Mouse (Mus musculus) neural tube, embryonic 11.5 days (tissue): ENCODE results near the gene Exoc1. TPM values are rescaled to one million over a fixed set of nuclear protein-coding genes. Genes with fewer than 3 reads are reported as not detected.

Experiments
- ATAC-seq: fragments of 200-750 bp; cut with Nextera tagmentation; 2 replicates; pipeline ENCODE4 v1.8.0; 2017; ENCODE audit warnings: moderate number of reproducible peaks, mild to moderate bottlenecking, moderate TSS enrichment, moderate library complexity; ENCODE audit not compliant: insufficient read depth, low FRiP score, low TSS enrichment
- DNase-seq: peaks from one replicate; pipeline ENCODE4 v3.0.0-alpha.2; 2015; ENCODE audit warnings: low spot score
- H3K27ac ChIP-seq: fragments of 300-500 bp; sonication (generic); 2 replicates; pipeline ENCODE4 v1.5.1; 2014; ENCODE audit warnings: low read depth, mild to moderate bottlenecking, low read length
- H3K27me3 ChIP-seq: fragments of 300-500 bp; sonication (generic); 2 replicates; pipeline ENCODE4 v1.6.1; 2014; ENCODE audit warnings: mild to moderate bottlenecking, low read length, mixed read lengths; ENCODE audit not compliant: control insufficient read depth, insufficient read depth
- H3K36me3 ChIP-seq: fragments of 300-500 bp; sonication (generic); 2 replicates; pipeline ENCODE4 v1.6.1; 2014; ENCODE audit warnings: mild to moderate bottlenecking, low read length, moderate library complexity, mixed read lengths; ENCODE audit not compliant: control insufficient read depth, insufficient read depth
- H3K4me1 ChIP-seq: fragments of 300-500 bp; sonication (generic); 2 replicates; pipeline ENCODE4 v1.6.1; 2014; ENCODE audit warnings: low read length, mixed read lengths; ENCODE audit not compliant: control insufficient read depth, insufficient read depth
- H3K4me2 ChIP-seq: fragments of 300-500 bp; sonication (generic); 2 replicates; pipeline ENCODE4 v1.6.1; 2014; ENCODE audit warnings: low read depth, mild to moderate bottlenecking, moderate library complexity
- H3K4me3 ChIP-seq: fragments of 300-500 bp; sonication (generic); 2 replicates; pipeline ENCODE4 v1.5.1; 2014; ENCODE audit warnings: low read depth, low read length
- H3K9ac ChIP-seq: fragments of 300-500 bp; sonication (generic); 2 replicates; pipeline ENCODE4 v1.6.1; 2014; ENCODE audit warnings: mild to moderate bottlenecking, low read length
- H3K9me3 ChIP-seq: fragments of 300-500 bp; sonication (generic); 2 replicates; pipeline ENCODE4 v1.6.1; 2016; ENCODE audit warnings: low read length; ENCODE audit not compliant: control insufficient read depth
- WGBS: fragments of 180-500 bp; shearing (Covaris S2); extraction: QIAGEN DNeasy Blood & Tissue Kit; methylation state at CpG from one replicate; pipeline ENCODE4 v1.1.7; 2014; 5-methylcytosine and 5-hydroxymethylcytosine counted together
- polyA plus RNA-seq: library from polyadenylated mRNA; unstranded; fragments of >200 nt; fragmentation: Nextera tagmentation; extraction: Ambion mirVana; gene quantifications from 2 replicates; pipeline ENCODE4 v1.2.1, GENCODE M21; 2014

Gene Exoc1
- polyA plus RNA-seq, 1 experiment from 2014 or later, result 51.2 TPM

- Histone ChIP-seq H3K36me3 (no peaks in the 10 kb centered on the region), H3K9ac (no peak overlapping the region), H3K9me3 (no peaks in the 10 kb centered on the region), H3K27ac (no peak overlapping the region), H3K4me1 (no peaks in the 10 kb centered on the region), H3K4me2 (no peak overlapping the region), H3K4me3 (no peak overlapping the region), H3K27me3 (no peaks in the 10 kb centered on the region)
- ATAC-seq (no peak), DNase-seq (no peak)
- 88% methylated on average over 1 of the region's 1 CpGs for WGBS
Observed at GRCm38 (mm10) chr5:76536231-76536630, 7.1 kb downstream of the Exoc1 start.

- ATAC-seq (no peak), DNase-seq (no peak)
- 95% methylated on average over 10 of the region's 10 CpGs for WGBS
- no peak overlapping the region for H3K9ac ChIP-seq
- no peaks in the 10 kb centered on the region for H3K9me3 ChIP-seq
- no peaks in the 10 kb centered on the region for H3K27me3 ChIP-seq
- no peak overlapping the region for H3K27ac ChIP-seq
- H3K4me3 ChIP-seq, result no peak overlapping the region
- no peaks in the 10 kb centered on the region for H3K4me1 ChIP-seq
- no peak overlapping the region for H3K4me2 ChIP-seq
- H3K36me3 ChIP-seq, result peaks cover 2% of the 10 kb centered on the region; the same call in 1 of the 2 replicates
Observed at GRCm38 (mm10) chr5:76537578-76537977, 8.5 kb downstream of the Exoc1 start.

GRCm38 (mm10) chr5:76540181-76540580 lies 11.1 kb downstream of the Exoc1 start:
- 82% methylated on average over 8 of the region's 8 CpGs for WGBS
- no peak overlapping the region for H3K9ac ChIP-seq
- no peak overlapping the region for H3K27ac ChIP-seq
- peaks cover 7% of the 10 kb centered on the region; the same call in 1 of the 2 replicates for H3K36me3 ChIP-seq
- ATAC-seq, result no peak
- H3K9me3 ChIP-seq, result no peaks in the 10 kb centered on the region
- H3K4me1 ChIP-seq, result no peaks in the 10 kb centered on the region
- no peak overlapping the region for H3K4me2 ChIP-seq
- H3K4me3 ChIP-seq, result no peak overlapping the region
- no peak for DNase-seq
- H3K27me3 ChIP-seq, result no peaks in the 10 kb centered on the region

- Histone ChIP-seq H3K9ac (no peak overlapping the region), H3K36me3 (peaks cover 7% of the 10 kb centered on the region; the same call in 1 of the 2 replicates)
Observed at GRCm38 (mm10) chr5:76540842-76541241, 11.7 kb downstream of the Exoc1 start.

GRCm38 (mm10) chr5:76543200-76543599 lies 14.1 kb downstream of the Exoc1 start:
- Histone ChIP-seq H3K4me2 (no peak overlapping the region), H3K27me3 (no peaks in the 10 kb centered on the region), H3K9ac (no peak overlapping the region), H3K4me3 (no peak overlapping the region), H3K4me1 (no peaks in the 10 kb centered on the region), H3K9me3 (no peaks in the 10 kb centered on the region), H3K27ac (no peak overlapping the region), H3K36me3 (peaks cover 7% of the 10 kb centered on the region; the same call in 1 of the 2 replicates)
- 93% methylated on average over 8 of the region's 8 CpGs for WGBS
- DNase-seq (no peak), ATAC-seq (no peak)

More at GRCm38 (mm10) chr5:76540842-76541241, 11.7 kb downstream of the Exoc1 start:
- no peak overlapping the region for H3K4me3 ChIP-seq
- ATAC-seq (no peak), DNase-seq (no peak)
- no peak overlapping the region for H3K27ac ChIP-seq
- H3K27me3 ChIP-seq, result no peaks in the 10 kb centered on the region
- no peaks in the 10 kb centered on the region for H3K9me3 ChIP-seq
- no peak overlapping the region for H3K4me2 ChIP-seq
- no peaks in the 10 kb centered on the region for H3K4me1 ChIP-seq

- Histone ChIP-seq H3K36me3 (no peaks in the 10 kb centered on the region), H3K27me3 (no peaks in the 10 kb centered on the region), H3K4me2 (no peak overlapping the region), H3K27ac (no peak overlapping the region), H3K4me3 (no peak overlapping the region), H3K9ac (no peak overlapping the region), H3K9me3 (no peaks in the 10 kb centered on the region), H3K4me1 (no peaks in the 10 kb centered on the region)
- ATAC-seq (no peak), DNase-seq (no peak)
- WGBS, result 92% methylated on average over 8 of the region's 8 CpGs
Observed at GRCm38 (mm10) chr5:76550426-76550825, 21.3 kb downstream of the Exoc1 start.

DNA sequence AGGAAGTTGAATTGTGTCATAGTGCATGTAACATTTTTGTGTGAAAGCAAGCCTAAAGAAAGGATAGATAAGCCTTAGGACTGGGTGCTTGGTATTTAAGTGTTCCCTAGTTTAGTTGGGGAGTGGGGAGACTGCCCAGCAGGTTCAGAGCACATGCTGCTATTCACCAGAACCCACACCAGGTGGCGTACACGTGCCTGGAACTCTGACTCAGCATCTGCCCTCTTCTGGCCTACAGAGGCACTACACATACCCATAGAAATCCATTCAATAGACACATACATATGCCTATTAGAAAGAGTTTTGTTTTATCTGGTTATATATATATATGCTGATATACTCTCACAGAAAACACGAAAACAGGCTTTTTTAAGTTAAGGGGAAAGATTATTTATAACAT lies 36.2 kb downstream of the Exoc1 start:
- WGBS, result 37% methylated on average over 3 of the region's 3 CpGs

DNA sequence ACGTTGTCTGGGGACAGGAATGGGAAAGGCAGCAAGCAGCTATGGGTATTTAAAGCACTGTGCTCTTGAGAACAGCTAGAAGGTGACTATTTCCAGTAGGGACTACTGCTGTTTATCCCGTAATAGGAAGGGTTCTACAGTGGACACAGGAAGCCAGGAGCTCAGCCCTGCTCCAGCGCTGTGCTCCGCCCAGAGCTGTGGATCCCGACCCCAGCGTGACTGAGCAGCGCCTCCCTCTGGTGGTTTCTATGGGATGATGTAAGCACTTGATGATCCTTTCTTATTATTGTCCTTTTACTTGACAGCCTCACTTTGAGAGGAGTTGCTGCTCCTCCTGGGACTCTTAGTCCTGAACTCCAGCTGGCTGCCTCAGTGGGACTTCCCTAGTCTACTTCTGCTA lies 45.1 kb downstream of the Exoc1 start:
- 75% methylated on average over 7 of the region's 7 CpGs for WGBS
- no peak for DNase-seq
- H3K27me3 ChIP-seq, result no peaks in the 10 kb centered on the region
- H3K4me3 ChIP-seq, result no peak overlapping the region
- H3K36me3 ChIP-seq, result peaks cover 7% of the 10 kb centered on the region; the same call in 1 of the 2 replicates
- no peaks in the 10 kb centered on the region for H3K9me3 ChIP-seq
- H3K4me2 ChIP-seq, result no peak overlapping the region
- H3K9ac ChIP-seq, result no peak overlapping the region
- no peak for ATAC-seq
- no peak overlapping the region for H3K27ac ChIP-seq
- no peaks in the 10 kb centered on the region for H3K4me1 ChIP-seq

More for the DNA sequence above, 36.2 kb downstream of the Exoc1 start:
- H3K27ac ChIP-seq, result no peak overlapping the region
- ATAC-seq, result no peak
- H3K9ac ChIP-seq, result no peak overlapping the region
- no peak overlapping the region for H3K4me2 ChIP-seq
- no peaks in the 10 kb centered on the region for H3K9me3 ChIP-seq
- no peaks in the 10 kb centered on the region for H3K4me1 ChIP-seq
- H3K4me3 ChIP-seq, result no peak overlapping the region
- peaks cover 2% of the 10 kb centered on the region for H3K36me3 ChIP-seq
- no peaks in the 10 kb centered on the region for H3K27me3 ChIP-seq
- DNase-seq, result peak; percentile 63

- H3K9me3 ChIP-seq, result no peaks in the 10 kb centered on the region
- H3K36me3 ChIP-seq, result no peaks in the 10 kb centered on the region
- no peak for DNase-seq
- no peaks in the 10 kb centered on the region for H3K4me1 ChIP-seq
- no peak overlapping the region for H3K4me3 ChIP-seq
- no peak overlapping the region for H3K4me2 ChIP-seq
- no peak for ATAC-seq
- 80% methylated on average over 3 of the region's 3 CpGs for WGBS
- no peak overlapping the region for H3K27ac ChIP-seq
- H3K9ac ChIP-seq, result no peak overlapping the region
- H3K27me3 ChIP-seq, result no peaks in the 10 kb centered on the region
Observed at GRCm38 (mm10) chr5:76577026-76577425, 47.9 kb downstream of the Exoc1 start.
